Mouse (Mus musculus) neutrophil, adult 5-6 weeks (primary cell): ENCODE measurements around the gene Tet2. TPM values are rescaled to one million over a fixed set of nuclear protein-coding genes. Genes with fewer than 3 reads are reported as not detected.

ENCODE experiments used
- ATAC-seq: fragments of 151-379, 151-347 bp; 2 replicates; pipeline ENCODE4 v1.8.0; 2017; ENCODE audit warnings: mild to moderate bottlenecking, moderate TSS enrichment; ENCODE audit not compliant: insufficient number of reproducible peaks, poor library complexity, low FRiP score, severe bottlenecking; ENCODE audit errors: extremely low read depth
- total RNA-seq: library from RNA; stranded (forward); fragments of 200-1000 nt; gene quantifications from 2 replicates; pipeline ENCODE4 v1.2.3, GENCODE M21; 2017

The Tet2 gene
- total RNA-seq, 1 experiment from 2014 or later: 106 TPM

DNA sequence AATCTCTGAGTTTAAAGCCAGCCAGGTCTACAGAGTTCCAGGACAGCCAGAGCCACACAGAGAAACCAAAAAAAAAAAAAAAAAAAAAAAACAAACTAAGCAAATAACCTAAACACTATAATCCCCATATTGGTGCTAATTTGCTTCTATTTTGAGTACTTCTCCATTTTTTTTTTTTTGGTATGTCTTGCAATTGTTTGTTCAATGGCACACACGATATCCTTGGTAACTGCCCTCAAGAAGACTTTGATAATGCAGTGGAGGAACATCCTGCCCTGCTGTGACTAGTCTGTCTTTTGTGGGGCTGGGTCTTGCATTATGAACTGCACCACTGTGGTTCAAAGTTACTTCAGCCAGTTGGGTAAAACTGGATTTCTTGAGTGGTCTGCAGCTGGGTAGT lies 19.4 kb downstream of the Tet2 start:
- no peak for ATAC-seq

GRCm38 (mm10) chr3:133524341-133525050 lies 20.4 kb downstream of the Tet2 start:
- ATAC-seq: no peak

DNA sequence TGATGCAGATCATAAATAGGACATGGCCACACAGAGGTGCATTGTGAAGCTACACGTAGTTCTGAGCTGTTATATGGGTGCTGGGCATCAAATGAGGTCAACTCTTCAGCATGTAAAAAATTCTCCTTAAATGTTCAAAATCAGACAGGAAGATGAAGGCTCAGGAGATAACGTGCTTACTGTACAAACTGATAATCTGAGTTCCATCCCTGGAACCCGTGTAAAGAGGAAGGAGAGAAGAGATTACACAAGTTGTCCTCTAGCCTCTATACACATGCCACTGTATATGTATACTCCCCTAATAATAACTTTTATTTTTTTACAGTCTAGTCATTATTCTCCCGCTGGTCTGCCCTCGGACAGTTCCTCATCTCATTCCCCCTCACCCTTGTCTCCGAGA lies 21.7 kb downstream of the Tet2 start:
- ATAC-seq: no peak

GRCm38 (mm10) chr3:133522289-133522688 lies 22.6 kb downstream of the Tet2 start:
- ATAC-seq: no peak

- ATAC-seq: no peak
These were observed 26.1 kb downstream of the Tet2 start for GRCm38 (mm10) chr3:133518801-133519200.

GRCm38 (mm10) chr3:133518116-133518515 lies 26.8 kb downstream of the Tet2 start:
- no peak for ATAC-seq

GRCm38 (mm10) chr3:133517406-133517805 lies 27.5 kb downstream of the Tet2 start:
- ATAC-seq: no peak

DNA sequence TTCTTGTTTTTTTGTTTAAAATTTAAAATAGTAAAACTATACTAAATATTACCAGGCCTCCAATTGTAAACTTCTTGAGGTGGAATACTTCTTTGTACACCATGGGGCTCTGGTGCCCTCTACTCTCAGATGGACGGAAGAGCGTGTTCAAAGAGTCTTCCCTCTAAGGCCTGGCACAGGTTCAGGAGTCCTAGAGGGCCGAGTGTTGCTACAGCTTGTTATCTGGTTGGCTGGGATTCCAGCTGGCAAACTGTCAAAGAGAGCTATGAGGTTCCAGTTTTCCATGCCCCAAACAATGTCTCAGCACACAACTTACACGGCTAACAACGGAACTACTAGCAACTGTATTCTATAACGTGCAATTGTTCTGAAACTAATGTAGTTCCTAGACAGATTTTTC lies 28.8 kb downstream of the Tet2 start:
- ATAC-seq: no peak

DNA sequence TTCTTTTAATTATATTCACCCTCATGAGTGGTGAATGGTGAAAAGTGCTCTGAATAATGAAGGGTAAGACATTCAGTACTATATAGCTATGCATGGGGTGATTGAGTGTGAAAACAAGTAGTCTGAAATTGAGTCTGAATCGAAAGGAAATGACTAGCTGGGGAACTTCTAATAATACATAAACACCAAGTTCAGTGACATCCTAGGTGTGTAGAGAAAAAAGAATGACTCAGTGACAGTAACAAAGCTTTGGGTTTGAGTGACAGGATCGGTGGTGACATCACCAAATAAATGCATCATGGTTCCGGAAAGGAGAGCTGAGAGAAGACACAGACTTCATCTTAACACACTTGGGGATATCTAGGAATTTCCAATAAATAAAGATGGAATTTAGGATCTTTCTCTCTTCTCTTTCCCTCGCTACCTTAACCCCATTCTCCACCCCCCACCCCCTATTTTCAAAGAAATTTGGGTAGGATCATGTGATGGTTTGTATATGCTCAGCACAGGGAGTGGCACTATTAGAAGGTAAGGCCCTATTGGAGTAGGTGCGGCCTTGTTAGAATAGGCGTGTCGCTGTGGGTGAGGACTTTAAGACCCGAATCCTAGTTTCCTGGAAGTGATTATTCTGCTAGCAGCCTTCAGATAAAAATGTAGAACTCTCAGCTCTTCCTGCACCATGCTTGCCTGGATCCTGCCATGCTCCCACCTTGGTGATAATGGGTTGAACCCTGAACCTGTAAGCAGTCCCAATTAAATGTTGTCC lies 29.6 kb downstream of the Tet2 start:
- no peak for ATAC-seq

DNA sequence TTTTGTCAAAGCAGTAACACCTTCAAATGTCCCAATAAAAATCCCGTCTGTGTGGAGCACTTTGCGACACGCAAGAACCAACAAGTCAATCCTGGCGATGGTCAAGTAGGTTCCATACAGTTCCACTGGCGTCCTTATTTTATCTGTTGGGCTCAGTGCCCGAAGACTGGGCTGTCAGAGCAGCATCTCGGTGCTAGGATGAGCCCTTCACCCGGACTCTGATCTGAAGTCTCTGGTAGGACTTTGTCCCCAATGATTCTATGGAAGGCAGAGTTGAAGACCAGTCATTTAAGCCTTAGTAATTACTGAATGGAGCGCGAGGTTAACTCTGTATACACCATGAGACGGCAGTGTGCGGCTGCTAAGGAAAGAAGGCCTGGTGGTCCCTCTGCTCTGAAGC lies 30.6 kb downstream of the Tet2 start:
- ATAC-seq: no peak

GRCm38 (mm10) chr3:133513475-133513874 lies 31.5 kb downstream of the Tet2 start:
- no peak for ATAC-seq

- no peak for ATAC-seq
These were observed 34.6 kb downstream of the Tet2 start for GRCm38 (mm10) chr3:133510368-133510767.

DNA sequence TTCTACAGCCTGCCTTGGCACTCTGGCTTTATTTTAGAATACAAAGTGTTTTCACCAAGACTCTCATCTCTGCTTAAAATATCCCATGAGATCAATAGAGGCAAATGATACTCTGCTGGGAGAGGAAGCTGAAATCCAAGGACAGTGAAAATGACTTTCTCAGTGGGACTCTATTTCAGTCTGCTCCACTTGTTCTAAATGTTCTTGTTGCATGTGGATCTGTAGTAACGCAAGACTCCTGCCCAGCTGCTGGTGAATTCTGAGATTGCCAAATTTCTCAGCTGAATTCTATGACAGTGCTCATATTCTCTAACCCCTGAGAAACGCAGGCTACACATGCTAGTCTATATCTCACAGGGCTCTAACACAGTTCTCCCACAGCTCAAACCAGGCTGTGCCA lies 35.1 kb downstream of the Tet2 start:
- no peak for ATAC-seq

DNA sequence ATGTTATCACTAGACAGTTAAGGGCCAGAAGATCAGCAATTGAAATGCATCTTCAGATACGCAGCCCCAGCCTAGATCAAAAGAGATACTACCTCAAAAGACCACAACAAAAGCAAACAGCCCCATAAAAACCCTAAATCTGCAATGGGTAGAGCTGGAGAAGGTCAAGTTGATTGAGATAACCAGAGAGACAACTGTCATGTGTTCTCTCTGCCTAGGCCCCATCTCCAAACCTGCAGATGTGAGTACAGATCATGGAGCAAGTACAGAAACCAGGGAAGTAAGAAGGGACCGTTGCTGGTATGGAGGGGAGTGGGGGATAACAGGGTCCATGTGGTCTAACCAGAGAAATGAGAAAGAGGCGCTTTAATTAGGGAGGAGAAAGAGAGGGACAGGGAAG lies 36.1 kb downstream of the Tet2 start:
- ATAC-seq: no peak

- ATAC-seq: no peak
These were observed 38.5 kb downstream of the Tet2 start for GRCm38 (mm10) chr3:133506289-133506954.

DNA sequence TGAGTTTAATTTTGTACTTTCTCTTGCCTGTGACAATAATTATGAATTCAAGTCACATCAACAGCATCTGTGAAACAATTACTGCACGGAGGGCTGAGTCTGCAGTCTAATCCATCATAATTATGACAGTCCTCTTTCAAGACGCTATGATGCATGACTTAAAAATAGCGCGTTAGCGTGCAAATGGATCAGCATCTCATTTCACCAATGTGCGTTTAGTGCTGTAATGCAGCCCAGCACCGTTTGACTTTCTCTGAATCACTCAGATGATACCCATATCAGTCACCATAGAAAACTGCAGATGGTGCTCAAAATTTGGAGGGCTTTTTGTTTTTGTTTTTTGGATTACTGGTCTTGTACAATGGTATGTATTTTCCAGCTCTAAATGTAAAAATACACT lies 48.0 kb downstream of the Tet2 start:
- no peak for ATAC-seq

DNA sequence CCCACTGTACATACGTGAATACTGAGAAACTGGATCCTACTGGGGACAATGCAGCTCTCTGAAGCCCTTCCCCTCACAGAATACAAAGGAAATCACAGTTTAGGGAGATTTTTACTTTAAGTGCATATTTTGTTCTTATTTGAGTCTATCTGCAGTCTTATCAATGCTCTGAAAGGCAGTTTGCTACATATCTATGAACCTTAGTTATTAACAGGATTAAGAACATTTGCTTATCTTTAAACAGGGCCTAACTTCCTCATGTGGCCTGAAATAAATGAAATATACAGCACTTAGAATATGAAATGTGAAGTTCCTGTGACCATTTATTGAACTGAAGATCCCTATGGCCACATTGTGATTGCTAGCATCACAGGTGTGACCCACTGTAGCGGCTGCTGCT lies 53.6 kb downstream of the Tet2 start:
- no peak for ATAC-seq

DNA sequence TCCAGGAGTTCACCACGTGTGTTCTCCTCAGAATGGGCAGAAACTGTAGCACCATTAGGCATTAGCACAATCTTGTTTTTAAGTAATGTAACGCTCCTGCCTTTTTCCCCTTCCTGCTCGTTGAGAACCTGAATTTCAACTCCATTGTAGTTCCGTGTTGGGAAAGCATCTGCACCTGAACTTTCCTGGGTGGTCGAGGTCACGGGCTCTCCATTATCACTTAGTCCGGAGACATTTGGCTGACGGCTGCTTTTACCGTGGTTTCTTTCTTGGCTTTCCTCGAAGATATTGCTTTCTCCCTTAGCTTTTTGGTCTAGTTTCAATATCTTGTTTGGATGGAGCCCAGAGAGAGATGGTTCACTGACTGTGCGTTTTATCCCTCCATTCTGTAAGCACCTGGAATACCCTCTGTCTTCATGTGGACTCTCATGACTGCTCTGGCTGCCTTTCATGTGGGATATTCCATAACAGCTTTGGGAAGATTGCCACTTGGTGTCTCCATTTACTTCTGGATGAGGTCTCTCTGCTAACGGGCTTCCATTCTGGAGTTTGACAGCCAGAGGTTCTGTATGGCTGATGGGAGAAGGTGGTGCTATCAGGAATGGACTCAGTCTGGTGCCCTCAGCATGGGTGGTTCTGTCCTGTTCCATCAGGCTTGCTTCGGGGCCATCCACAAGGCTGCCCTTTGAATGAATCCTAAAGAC lies 56.8 kb downstream of the Tet2 start:
- ATAC-seq: no peak

GRCm38 (mm10) chr3:133482887-133483286 lies 62.1 kb downstream of the Tet2 start:
- ATAC-seq: no peak
